Mouse (Mus musculus): ENCODE measurements around the gene Anxa1.

Anxa1 gene
- long read RNA-seq, experiment 1, transcript Anxa1-201 (13 exons, 1,674 nt) = major isoform, 30 of 32 reads
- long read RNA-seq, experiment 1, partial matches to known transcripts = 1 of 32 reads
- long read RNA-seq, experiment 1, other reads (novel, unspliced or antisense) = 1 of 32 reads
- long read RNA-seq, experiment 2, transcript Anxa1-201 (13 exons, 1,674 nt) = major isoform, 21 of 21 reads
- long read RNA-seq, experiment 2, partial matches to known transcripts = 0 of 21 reads
- long read RNA-seq, experiment 2, other reads (novel, unspliced or antisense) = 0 of 21 reads

- intact Hi-C loops (cut with DNase I) = no loop called here
These were observed at the start of gene Anxa1 for GRCm38 (mm10) chr19:20390455-20390994. TSS of gene Anxa1 (minus strand) at chr19:20390944.

- intact Hi-C loops (cut with DNase I) = no loop called here
These were observed 46.3 kb upstream of the Anxa1 start for GRCm38 (mm10) chr19:20437043-20437442.

- intact Hi-C loops (cut with DNase I) = loop anchor here (5.0 kb wide), 1 partner anchor 72 kb away; no protein-coding TSS in a partner anchor
These were observed 43.8 kb upstream of the Anxa1 start for GRCm38 (mm10) chr19:20434541-20434940.

GRCm38 (mm10) chr19:20433966-20434365, 43.2 kb upstream of the Anxa1 start:
- intact Hi-C loops (cut with DNase I) = loop anchor here (5.0 kb wide), 1 partner anchor 72 kb away; no protein-coding TSS in a partner anchor

GRCm38 (mm10) chr19:20426443-20427161, 35.9 kb upstream of the Anxa1 start:
- intact Hi-C loops (cut with DNase I) = no loop called here

GRCm38 (mm10) chr19:20411276-20411675, 20.5 kb upstream of the Anxa1 start:
- intact Hi-C loops (cut with DNase I) = no loop called here

GRCm38 (mm10) chr19:20409541-20410528, 19.1 kb upstream of the Anxa1 start:
- intact Hi-C loops (cut with DNase I) = no loop called here

- intact Hi-C loops (cut with DNase I) = no loop called here
These were observed 15.7 kb upstream of the Anxa1 start for GRCm38 (mm10) chr19:20406475-20406874.

- intact Hi-C loops (cut with DNase I) = no loop called here
These were observed 14.3 kb upstream of the Anxa1 start for GRCm38 (mm10) chr19:20405015-20405414.

GRCm38 (mm10) chr19:20403740-20404139, 13.0 kb upstream of the Anxa1 start:
- intact Hi-C loops (cut with DNase I) = no loop called here

GRCm38 (mm10) chr19:20403219-20403618, 12.5 kb upstream of the Anxa1 start:
- intact Hi-C loops (cut with DNase I) = no loop called here

- intact Hi-C loops (cut with DNase I) = no loop called here
These were observed 11.9 kb upstream of the Anxa1 start for GRCm38 (mm10) chr19:20402516-20403200.

GRCm38 (mm10) chr19:20401961-20402360, 11.2 kb upstream of the Anxa1 start:
- intact Hi-C loops (cut with DNase I) = no loop called here

GRCm38 (mm10) chr19:20399187-20399586, 8.4 kb upstream of the Anxa1 start:
- intact Hi-C loops (cut with DNase I) = no loop called here

GRCm38 (mm10) chr19:20397092-20397491, 6.3 kb upstream of the Anxa1 start:
- intact Hi-C loops (cut with DNase I) = no loop called here

GRCm38 (mm10) chr19:20393556-20394274, 3.0 kb upstream of the Anxa1 start:
- intact Hi-C loops (cut with DNase I) = no loop called here

- intact Hi-C loops (cut with DNase I) = no loop called here
These were observed 1.0 kb downstream of the Anxa1 start for GRCm38 (mm10) chr19:20389723-20390122.

- intact Hi-C loops (cut with DNase I) = no loop called here
These were observed 1.5 kb downstream of the Anxa1 start for GRCm38 (mm10) chr19:20389245-20389644.

- intact Hi-C loops (cut with DNase I) = no loop called here
These were observed 2.5 kb downstream of the Anxa1 start for GRCm38 (mm10) chr19:20388276-20388675.

GRCm38 (mm10) chr19:20386296-20386695, 4.4 kb downstream of the Anxa1 start:
- intact Hi-C loops (cut with DNase I) = no loop called here
